Mouse (Mus musculus) CH12.LX (cell line): ENCODE measurements around the gene Il27.

Source experiments
- CHD2 ChIP-seq: IDR thresholded peaks from 2 replicates; pipeline ENCODE4 v1.6.1; 2011; ENCODE audit warnings: low read length, improper control_type of control experiment
- CTCF ChIP-seq, 2 experiments: IDR thresholded peaks in 1 of 2; conservative IDR thresholded peaks in 1 of 2; 2 replicates each; pipeline ENCODE4 v1.5.1; 2011 to 2012; ENCODE audit warnings: low read depth in 2 of 2, low read length in 2 of 2, improper control_type of control experiment in 1 of 2, inconsistent platforms in 1 of 2, mild to moderate bottlenecking in 1 of 2, moderate library complexity in 1 of 2
- ELF1 ChIP-seq: IDR thresholded peaks from 2 replicates; pipeline ENCODE4 v1.6.1; 2014; ENCODE audit warnings: low read depth, mild to moderate bottlenecking, inconsistent platforms, low read length, improper control_type of control experiment
- EP300 ChIP-seq: IDR thresholded peaks from 2 replicates; pipeline ENCODE4 v1.6.1; 2011; ENCODE audit warnings: low read length, improper control_type of control experiment
- GABPA ChIP-seq: IDR thresholded peaks from 2 replicates; pipeline ENCODE4 v1.6.1; 2012; ENCODE audit warnings: low read depth, low read length, improper control_type of control experiment, inconsistent platforms; ENCODE audit not compliant: insufficient replicate concordance
- KAT2A ChIP-seq: IDR thresholded peaks from 2 replicates; pipeline ENCODE4 v1.6.1; 2012; ENCODE audit warnings: low read length, improper control_type of control experiment, inconsistent platforms; ENCODE audit not compliant: insufficient replicate concordance
- MAX ChIP-seq: IDR thresholded peaks from 2 replicates; pipeline ENCODE4 v1.6.1; 2011; ENCODE audit warnings: low read length, improper control_type of control experiment
- POLR2A ChIP-seq: IDR thresholded peaks from 2 replicates; pipeline ENCODE4 v1.6.1; 2011; ENCODE audit warnings: low read depth, mild to moderate bottlenecking, improper control_type of control experiment, low read length
- POLR2AphosphoS2 ChIP-seq: IDR thresholded peaks from 2 replicates; pipeline ENCODE4 v1.6.1; 2011; ENCODE audit warnings: low read depth, low read length, improper control_type of control experiment
- RAD21 ChIP-seq: IDR thresholded peaks from 2 replicates; pipeline ENCODE4 v1.6.1; 2011; ENCODE audit warnings: low read depth, mild to moderate bottlenecking, low read length, improper control_type of control experiment, moderate library complexity
- TCF12 ChIP-seq: IDR thresholded peaks from 2 replicates; pipeline ENCODE4 v1.6.1; 2014; ENCODE audit warnings: low read depth, mild to moderate bottlenecking, inconsistent platforms, low read length, improper control_type of control experiment
- UBTF ChIP-seq: IDR thresholded peaks from 2 replicates; pipeline ENCODE4 v1.6.1; 2012; ENCODE audit warnings: low read depth, mild to moderate bottlenecking, inconsistent platforms, low read length, improper control_type of control experiment, moderate library complexity
- USF2 ChIP-seq: conservative IDR thresholded peaks from 2 replicates; pipeline ENCODE4 v1.6.1; 2011; ENCODE audit warnings: low read depth, low read length, improper control_type of control experiment
- ZKSCAN1 ChIP-seq: IDR thresholded peaks from 2 replicates; pipeline ENCODE4 v1.6.1; 2012; ENCODE audit warnings: low read depth, inconsistent platforms, low read length, improper control_type of control experiment, borderline replicate concordance

DNA sequence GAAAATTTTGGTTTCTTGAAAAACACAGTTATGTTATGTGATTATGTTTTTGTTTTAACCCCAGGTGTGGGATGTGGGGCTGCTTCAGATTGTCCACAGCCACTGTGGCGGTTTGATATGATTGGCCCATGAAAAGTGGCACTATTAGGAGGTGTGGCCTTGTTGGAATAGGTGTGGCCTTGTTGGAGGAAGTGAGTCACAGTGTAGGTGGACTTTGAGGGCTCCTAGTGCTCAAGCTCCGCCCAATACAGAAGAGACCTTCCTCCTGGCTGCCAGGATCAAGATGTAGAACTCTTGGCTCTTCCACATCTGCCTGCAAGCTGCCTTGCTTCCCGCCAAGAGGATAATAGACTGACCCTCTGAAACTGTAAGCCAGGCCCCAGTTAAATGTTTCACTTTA, 18.0 kb upstream of the Il27 start:
- TF ChIP-seq CTCF (conservative IDR thresholded peaks at IDR 0.05 in 1 of 2, IDR thresholded peaks at IDR 0.05 in 1 of 2; ENCODE audit: low read depth in 2 of 2, low read length in 2 of 2) (no peak), EP300 (no peak), CHD2 (no peak), POLR2A (no peak), ELF1 (no peak), POLR2AphosphoS2 (no peak), MAX (no peak), ZKSCAN1 (no peak), KAT2A (no peak), TCF12 (no peak), RAD21 (no peak), USF2 (no peak), GABPA (no peak), UBTF (no peak)
